Mouse (Mus musculus) T-cell, adult 2 months (primary cell): Measurements from ENCODE around the gene Sorbs1.
A peak's percentile ranks its signal among the peaks of the same experiment; 100 is the strongest.

ENCODE experiments used
- DNase-seq: peaks from one replicate; pipeline ENCODE4 v3.0.0; 2022; ENCODE audit warnings: low spot score

Sorbs1 gene

DNA sequence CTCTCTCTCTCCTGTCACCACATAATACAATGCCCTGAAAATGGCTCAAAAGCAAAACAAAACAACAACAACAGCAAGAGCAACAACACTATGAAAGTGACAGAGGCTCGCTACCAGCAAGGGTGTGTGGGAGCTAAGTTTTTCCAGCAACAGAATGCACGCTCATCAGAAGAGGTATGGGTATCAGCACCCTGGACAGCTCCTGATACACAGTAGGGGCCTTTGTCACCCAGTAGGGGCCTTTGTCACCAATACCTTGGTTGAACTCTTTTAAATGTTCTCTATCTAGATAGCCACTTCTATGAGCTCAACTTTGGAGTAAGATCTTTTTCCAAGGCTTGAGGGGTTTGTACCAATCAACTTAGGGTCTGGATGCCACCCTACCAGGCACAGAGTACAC is 138.9 kb downstream of the Sorbs1 start:
- DNase-seq = no peak

DNA sequence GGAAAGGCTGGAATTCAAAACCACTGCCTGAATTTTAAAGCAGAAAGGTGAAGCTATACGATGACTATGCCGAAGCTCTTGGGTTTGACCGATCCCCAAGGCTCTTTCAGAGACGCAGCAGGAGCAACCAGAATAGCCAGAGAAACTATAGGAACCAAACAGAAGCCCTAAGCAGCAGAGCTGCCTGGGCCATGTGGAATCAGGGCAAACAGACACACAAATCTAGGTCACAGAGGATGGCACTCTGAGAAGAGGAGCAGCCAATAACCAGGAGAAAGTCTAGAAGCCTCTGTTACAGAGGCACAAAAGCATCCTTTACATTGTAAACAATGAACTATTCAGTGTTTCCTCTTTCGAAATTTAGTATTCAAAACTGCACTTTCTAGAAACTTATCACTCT is 140.9 kb downstream of the Sorbs1 start:
- DNase-seq = no peak

DNA sequence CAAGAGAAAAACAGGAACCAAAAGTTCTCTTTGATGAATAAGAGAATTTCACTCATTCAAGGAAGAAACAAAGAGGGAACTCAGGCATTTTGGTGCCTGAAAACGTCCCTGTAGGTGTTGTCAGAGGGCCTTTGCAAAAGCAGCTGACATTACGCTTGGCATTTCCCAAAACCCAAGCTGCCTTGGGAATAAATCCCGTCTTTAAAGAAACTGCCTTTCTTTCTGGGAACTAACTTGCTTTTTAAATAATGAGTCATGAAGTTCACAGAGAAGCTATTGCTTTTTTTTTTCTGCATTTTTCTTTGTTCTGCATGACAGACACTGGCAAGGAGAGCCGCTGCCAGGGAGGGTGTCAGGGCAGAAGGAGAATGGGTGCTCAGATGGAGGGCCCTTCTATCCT is 141.7 kb downstream of the Sorbs1 start:
- DNase-seq = no peak

DNA sequence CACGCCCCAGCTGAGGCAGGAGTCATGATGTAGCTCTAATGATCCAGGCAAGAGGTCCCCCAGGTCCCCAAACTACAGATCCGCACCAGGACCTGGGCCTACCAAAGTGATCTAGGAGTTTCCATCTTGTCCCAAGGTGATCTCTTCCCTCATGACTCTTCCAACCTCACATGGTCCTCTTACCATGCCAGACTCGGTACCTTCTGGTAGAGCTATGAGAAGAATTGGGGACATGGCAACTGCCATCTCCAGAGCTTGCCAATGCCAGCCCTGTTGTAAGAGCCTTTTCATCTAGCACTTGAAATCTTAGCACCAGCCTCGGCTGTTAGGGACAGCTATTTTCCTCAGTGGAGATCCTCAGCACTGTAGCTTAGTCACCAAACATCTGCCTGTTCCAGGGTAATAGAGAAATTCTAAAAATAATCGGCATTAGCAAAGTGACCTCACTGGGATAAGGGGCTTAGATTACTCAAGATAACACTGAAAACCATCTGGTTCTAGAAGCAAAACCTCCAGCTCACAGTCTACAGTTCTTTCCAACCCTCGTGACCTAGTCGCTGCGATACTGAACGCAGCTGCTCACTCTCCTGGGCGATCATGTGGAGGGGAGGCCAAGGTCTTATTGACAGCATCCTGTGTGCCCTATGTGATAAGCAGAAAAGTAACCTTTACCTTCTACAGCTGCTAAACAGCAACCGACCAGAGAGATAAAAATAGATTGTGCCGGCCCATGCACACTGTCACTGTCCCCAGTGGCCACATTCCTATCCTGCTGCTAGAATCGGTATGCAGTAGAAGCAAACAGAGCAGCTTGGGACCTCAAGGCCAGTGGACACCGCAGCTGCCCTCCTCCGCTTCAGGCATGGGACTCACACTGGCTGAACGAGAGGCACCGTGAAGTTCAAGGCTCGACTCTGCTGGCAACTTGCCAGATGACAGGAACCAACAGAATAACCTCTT is 143.4 kb downstream of the Sorbs1 start:
- DNase-seq = no peak

DNA sequence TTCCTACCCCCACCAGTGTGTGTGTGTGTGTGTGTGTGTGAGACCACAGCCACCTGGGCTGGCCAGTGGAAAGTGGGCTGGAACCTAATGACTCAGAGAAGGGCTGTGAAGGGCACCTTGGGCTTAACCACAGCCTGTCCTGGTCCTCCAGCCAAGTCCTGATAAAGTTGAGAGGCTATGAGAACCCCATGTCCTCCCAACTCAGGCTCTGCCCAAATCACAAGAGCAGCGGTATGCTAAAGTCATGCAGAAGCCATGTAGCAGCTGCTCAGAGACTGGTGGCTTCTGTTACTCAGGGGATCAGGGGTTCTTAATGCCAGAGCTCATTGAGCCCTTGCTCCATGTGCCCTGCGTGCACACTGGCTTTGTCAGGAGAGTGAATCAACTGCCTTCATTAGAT is 145.1 kb downstream of the Sorbs1 start:
- no peak for DNase-seq

DNA sequence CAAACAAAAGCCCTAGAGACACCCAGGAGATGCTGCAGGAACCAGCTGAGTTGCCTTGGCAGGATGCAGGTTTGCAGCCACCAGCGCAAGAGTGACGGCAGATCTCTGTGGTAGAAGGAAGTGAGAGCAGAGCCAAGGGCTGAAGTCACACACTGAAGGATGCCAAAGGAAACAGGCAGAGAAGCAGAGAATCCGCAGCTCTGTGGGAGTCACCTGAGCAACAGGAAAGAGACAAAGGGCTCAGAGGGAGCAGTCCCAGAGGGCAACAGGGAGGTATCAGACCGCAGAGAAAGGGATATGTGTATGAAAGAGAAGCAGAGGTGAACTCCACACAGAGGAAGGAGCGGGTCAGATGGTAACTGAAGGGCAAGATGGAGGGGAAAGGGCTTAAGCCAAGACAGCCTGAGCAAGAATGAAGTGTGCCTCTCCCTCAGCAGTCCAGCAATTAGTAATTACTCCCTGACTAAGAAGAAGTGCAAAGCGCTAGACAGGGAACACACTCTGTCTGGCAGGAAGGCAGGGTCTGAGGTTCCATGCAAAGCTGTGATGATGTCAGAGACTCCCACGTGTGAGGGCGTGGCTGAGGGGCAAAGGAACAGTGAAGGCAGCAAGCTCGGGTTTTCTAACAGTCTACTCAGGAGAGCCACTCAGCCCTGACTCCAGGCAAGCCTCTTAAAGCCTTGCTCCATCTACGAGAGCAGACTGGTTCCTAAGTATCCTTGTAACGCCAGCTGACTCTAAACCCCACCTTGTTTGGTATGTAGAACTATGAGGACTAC is 147.2 kb downstream of the Sorbs1 start:
- DNase-seq = peak; percentile 34

DNA sequence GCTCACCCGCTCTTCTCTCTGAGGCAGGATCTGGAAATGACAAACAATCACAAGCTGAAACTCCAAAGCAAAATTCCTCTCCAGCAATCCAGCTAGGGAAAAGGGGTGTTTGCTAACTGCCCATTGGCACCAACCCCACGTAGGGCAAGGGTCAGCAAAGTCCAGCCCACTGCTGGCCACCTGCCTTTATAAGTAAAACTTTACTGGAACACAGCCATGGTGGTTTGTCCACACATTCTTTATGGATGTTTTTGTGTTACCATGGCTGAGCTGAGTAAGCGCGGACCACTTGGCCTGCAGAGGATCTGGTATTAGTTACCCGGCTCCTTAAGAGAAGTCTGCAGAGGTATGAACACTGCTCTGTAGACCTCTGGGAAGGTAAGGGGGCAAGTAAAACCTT is 148.4 kb downstream of the Sorbs1 start:
- no peak for DNase-seq

DNA sequence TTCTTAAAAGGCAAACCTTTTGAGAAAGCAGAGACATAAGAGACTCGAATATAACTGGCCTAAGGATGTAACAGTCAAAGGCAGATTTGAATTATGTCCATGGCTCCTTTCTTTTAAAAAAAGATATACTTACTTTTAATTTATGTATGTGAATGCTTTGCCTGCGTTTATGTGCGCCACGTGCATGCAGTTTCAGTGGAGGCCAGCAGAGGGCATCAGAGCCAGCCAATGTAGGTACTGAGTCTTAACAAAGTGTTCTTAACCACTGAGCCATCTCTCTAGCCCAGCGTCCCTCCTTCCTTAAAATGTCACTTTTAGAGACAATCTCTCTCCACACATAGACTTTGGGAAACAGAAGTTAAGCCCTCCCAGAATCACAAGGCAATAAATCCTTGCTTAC is 150.1 kb downstream of the Sorbs1 start:
- DNase-seq = no peak

DNA sequence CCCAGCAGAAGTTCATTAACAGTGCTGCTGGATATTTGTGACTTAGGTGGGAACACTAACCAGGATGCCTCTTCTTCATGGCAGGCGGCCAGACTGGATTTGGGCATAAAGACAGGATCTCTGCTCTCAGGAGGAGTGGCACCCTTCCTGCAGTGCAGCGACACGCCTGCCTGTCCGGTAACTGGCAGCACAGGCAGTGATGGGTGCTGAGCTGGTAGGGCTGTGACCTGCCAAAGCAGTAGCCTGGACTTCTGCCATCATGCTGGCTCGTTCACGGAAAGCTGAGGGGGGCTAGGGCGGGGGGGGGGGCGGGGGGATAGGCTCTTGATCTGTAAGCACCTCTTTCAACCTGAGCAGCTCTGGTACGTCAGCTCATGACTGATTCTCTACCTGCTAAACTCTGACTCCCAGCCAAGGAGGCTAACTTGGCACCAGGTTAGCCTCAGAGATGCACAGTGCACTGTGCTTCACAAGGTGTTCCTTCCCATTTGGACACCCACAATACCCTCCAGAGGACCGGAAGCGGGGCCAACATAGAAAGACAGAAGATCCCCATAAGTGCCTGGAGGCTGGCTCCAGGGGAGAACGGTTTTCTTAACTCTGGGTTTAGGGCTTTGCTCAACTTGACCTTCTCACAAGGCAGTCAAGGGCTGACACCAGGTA is 151.2 kb downstream of the Sorbs1 start:
- DNase-seq = no peak

DNA sequence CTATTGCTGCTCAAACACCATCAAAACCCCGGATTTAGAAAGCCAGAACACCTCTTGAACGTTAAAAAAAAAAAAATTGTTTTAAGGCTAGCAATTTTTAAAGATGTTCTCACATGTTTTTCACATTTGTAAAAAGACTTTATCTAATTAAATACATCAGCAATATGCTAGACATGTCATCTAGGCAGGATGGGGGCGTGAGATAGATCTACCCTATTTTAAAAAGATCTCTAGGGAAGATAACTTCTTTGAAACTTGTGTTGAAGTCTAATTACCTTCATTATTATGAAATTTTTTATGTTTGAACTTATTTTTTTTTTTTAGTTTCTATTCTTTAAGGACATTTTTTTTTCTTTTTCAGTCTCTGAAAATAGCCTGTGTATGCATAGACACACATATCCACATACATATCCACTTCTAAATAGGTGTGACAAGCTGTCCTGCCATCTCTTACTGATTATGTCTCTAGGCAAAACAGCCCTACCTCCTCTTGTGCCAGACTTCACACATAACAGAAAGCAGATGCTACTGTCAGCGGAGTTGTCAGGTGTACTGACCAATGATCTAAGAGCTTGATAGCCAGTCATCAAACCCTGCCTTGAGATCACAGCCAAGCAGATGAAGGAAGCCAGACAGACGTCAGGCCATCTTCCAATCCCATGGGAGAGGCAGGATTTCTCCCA is 153.7 kb downstream of the Sorbs1 start:
- no peak for DNase-seq

DNA sequence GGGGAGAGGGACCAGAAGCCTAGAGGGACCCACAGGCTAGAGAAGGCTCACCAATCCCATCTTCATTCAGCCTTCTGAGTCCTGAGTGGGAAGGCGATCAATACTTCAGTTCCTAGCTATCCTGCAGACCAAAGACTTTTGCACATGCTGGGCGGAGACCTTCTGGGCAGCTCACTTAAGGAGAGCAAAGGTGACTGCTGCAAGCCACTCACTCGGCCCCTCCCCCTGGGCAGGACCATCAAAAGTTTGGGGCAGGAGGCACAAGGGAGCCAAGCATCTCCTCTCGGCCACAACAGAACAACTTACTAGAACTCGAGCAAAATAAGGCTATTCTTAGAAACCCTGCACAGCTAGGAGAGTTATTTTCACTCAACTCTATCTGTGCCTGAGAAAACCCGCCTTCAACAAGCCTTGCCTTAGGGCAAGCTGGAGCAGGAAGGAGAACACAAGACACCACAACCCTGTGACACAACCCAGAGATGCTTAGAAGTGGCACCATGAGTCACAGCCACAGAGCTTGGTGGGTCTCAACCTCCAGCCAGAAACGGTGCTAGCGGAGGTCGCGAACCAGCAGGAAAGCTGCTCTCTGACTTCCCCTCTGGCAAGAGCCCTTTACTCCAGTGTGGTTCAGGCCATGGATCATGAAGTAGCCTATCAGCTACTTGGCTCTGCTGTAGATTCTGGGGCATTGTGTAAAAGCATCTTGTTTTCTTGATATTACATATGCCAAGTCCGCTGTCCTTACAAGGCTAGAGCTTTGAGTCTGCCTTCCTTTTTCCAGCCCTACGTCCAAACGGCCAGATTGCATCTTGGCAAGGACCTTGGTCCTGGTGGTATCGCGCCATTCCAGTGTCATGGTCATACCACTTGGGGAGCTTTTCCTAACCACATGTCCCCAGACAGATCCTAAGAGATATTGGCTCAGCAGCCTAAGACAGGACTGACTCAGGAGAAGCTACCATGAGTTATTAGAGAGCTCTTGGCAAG is 156.8 kb downstream of the Sorbs1 start:
- no peak for DNase-seq

DNA sequence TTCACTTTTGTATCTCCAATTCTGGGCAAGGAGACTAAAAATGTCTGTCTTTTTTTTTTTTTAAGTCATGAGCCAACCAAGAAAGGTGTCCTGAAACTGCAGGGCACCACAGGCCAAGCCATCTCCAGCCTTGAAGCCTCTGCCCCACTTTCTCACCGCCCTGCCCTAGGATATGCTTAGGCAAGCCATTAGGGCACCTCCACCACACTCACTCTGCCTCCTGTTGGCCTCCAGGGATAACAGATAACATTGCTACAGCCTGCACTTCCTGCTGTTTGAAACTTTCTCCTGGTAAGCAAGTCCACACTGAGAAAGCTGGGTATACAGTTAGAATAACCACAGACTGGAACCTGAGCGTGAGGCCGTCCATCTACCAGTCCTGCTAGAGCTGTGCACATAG is 158.5 kb downstream of the Sorbs1 start:
- DNase-seq = no peak

DNA sequence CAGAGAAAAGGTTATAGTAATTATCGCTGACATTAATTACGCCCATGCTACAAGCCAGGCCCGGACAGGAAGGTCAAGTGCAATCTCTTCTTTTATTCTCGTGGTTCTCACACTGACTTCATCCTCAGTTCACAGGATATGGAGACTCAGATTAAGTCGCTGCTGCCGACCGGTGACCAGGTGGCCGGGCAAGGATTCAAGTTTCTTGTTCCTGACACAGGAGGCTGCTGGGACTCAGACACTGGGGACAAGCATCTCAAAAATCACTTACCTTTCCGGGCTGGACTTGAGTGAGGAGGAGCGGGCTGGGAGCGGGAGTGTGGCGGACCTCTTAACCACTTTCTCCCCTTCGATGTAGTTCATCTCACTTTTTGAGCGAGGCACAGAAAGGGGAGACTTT is 161.6 kb downstream of the Sorbs1 start:
- no peak for DNase-seq

DNA sequence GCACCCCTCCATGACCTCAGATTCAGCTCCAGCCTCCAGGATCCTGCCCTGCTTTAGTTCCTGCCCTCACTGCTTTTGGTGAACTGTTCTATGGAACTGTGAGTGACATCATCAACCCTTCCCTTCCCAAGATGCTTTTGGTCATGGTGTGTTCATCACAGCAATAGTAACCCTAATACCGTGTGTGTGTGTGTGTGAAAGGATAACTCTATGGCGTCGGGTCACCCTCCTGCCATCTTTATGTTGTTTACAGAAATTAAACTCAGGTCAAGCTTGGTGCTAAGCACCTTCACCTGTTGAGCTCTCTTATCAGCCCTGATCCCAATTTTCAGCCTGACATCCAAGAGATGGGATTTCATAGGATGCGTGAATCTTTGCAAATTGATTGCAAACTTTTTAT is 162.7 kb downstream of the Sorbs1 start:
- no peak for DNase-seq

DNA sequence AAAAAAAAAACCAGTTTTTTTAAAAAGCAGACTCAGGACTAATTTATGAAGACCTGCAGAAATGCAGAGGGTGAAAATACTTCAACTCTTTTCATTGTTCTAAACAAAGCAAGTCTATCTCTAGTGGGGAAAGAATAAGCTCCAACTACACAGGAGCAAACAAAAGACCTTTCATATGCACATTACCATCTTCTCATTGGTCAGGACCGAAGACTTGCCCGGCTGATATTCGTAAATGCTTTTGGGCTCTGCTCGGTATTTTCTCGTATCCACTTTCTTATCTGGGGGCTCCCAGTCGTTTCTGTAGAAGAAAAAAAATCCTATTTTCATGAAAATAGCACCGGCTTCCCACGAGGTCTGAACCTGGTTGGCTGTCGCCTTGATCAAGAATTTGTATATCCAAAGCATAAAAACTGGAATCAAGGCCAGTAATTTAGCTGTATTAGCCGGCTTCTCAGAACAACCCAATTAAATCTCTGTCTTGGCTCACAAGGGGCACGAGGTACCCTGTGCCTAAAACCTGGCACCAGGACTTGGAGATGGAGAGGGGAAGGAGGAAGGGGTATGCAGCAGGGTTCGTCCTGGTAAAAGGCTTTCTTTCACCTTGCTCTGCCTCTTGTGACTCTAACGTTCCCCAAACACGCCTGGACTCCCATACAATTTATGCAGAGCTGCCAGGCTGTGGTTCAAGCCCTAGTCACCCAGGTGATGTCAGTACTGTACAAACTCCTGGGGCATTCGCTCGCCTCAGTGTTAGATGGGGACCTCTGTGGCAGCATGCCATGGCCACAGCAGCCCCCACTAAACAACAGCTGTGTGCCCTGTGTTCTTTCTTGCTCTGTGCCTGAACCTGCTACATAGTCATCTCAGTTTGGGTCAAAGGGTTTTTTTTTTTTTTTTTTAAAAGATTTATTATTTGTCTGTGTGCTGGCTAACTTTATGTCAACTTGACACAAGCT is 163.6 kb downstream of the Sorbs1 start:
- no peak for DNase-seq

DNA sequence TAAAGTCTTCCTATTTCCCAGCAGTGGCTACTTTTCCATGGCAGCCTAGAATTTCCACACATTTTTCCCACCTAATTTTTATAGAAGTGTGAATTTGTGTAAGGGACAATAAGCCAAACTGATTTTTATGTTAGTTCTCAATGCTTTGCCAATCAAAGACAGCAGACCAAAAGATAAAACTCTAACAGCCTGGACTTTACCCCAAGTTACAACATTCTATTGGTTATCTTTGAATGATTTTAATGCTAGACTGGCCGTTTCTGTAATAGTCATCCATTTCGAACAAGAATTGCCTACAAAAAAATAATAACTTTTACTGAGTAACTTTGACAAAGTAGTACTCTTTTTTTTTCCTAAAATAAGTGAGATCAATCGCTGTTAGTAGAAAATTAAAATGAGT is 164.3 kb downstream of the Sorbs1 start:
- DNase-seq = no peak

DNA sequence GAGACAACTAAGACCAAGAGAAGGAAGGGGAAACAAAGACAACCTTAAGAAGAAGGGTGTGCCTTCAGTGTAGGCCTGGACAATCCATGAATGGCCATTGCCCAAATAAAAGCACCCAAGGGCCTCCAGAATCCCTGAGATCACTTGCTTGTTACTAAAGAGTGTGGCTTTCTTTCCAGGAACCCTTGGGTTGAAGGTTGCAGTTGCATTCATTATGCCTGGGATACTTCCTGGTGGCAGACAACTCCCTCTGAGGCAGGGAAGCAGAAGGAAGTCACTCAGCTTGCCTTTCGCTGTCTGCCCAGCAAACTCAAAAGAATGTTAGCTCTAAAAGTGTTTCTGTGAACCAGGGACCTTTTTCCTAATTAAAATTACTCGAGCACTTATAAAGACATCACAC is 164.9 kb downstream of the Sorbs1 start:
- no peak for DNase-seq

DNA sequence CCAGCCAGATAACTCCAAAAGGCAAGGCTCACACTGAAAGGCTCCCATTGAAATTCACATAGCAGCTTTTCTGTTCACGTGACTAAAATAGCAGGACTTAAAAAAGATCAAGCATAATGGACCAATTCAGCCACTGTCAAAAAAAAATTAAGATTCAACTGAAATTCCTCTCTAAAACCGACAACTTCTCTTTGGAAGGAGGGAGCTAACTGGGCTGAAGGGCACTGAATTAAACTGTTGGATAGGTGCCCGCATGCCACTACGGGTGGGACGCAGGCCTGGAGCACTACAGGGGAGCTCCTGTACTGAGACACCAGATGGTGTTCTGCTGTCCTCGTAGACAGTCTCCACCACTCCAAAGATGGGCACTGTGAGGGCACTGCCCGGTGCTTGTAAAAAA is 165.4 kb downstream of the Sorbs1 start:
- DNase-seq = no peak

DNA sequence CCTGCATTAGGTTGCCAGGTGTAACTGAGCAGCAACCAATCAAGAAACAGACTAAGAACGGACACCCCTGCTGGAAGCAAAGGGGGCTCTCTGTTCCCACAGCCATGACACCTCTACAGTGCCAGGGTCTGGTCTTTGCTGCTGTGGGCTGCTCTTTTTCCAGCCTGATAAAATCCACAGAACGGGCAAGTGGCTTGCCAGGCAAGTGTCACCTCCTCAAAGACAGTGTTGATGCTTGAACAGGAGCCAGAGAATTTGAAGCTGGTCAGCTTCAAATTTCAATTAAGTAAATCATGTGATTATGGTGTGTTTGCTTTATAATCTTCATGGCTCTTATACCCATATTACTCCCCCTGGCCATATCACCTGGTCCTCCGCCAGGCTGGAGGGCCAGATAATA is 166.7 kb downstream of the Sorbs1 start:
- DNase-seq = no peak
